Mouse (Mus musculus): Measurements from ENCODE around the gene Phox2a. TPM values are rescaled to one million over a fixed set of nuclear protein-coding genes. Genes with fewer than 3 reads are reported as not detected.
A peak's percentile ranks its signal among the peaks of the same experiment; 100 is the strongest.

The Phox2a gene
- polyA plus RNA-seq (2014; fragmentation: Nextera tagmentation; extraction: Ambion mirVana), result not detected in 2 replicates

DNA sequence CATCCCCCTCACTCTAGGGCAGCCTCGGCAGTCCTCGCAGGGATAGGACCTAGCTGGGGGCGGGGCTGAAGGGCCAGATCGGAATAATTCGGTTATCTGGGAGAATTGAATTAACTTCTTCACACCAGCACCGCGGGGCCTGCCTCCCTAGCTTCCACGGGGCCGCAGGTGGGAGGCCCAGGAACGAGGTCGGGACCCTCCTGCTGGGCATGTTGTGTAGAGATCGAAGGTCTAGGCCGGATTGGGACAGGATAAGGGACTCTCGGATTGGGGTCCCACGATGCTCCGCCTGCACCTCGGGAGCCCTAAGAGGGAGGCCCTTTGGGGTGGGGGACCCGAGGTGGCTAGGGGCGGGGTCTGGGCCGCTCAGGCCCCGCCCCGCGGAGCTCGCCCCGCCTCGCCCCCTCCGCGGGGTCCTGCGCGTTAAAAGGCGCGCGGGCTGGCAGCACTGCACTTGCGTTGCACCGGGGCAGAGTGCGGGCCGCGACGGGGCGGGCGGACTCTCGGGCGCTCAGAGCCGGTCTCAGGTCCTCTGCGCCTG is at the start of gene Phox2a:
Phox2a (plus strand) TSS at position 453 of the 541 bp plus-strand sequence.
- H3K27me3 ChIP-seq (ENCODE audit: control insufficient read depth, insufficient read depth, low read length), result peaks cover 50% of the 10 kb centered on the region
- peak; percentile 37 for DNase-seq (ENCODE audit: low spot score)
- WGBS, result 1% methylated on average over 40 of the region's 45 CpGs
- ATAC-seq (ENCODE audit: insufficient number of reproducible peaks, low FRiP score, low TSS enrichment, low read depth), result no peak
- H3K4me2 ChIP-seq (ENCODE audit: low read depth, severe bottlenecking), result peak within 1 kb of the TSS; percentile 35
- no peaks in the 10 kb centered on the region for H3K36me3 ChIP-seq (ENCODE audit: control insufficient read depth, insufficient read depth, low read length)
- H3K4me3 ChIP-seq (ENCODE audit: low read depth, low read length), result peak within 1 kb of the TSS; percentile 27
- H3K9me3 ChIP-seq (ENCODE audit: control insufficient read depth, low read length), result no peaks in the 10 kb centered on the region
- peaks cover 13% of the 10 kb centered on the region for H3K4me1 ChIP-seq (ENCODE audit: control insufficient read depth, insufficient read depth, low read length)
- H3K9ac ChIP-seq (ENCODE audit: low read length), result no peak within 1 kb of the TSS
- no peak within 1 kb of the TSS for H3K27ac ChIP-seq (replicated peaks; ENCODE audit: low read depth, low read length)

DNA sequence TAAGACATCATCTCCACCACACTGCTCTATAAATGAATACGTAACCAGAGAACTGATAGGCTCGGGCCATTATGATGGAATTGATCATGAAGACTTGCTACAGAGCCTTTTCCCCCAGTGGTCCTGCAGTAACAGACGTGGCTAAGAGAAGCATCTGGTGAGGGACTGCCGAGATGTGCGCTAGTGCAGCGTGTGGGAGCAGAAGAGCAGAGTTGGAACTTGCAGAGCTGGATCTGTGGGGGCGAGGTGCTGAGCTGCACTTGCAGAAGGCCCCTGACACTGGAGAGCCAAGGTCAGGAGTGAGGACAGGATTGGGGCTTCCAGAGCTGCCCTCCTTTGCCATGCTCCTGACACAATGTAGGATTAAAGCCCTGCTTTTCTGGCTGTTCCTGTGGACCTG is 48.1 kb upstream of the Phox2a start:
- no peak overlapping the region for H3K9ac ChIP-seq (ENCODE audit: low read length)
- peaks cover 4% of the 10 kb centered on the region; the same call in 1 of the 2 replicates for H3K4me1 ChIP-seq (ENCODE audit: control insufficient read depth, insufficient read depth, low read length)
- no peak overlapping the region for H3K4me3 ChIP-seq (ENCODE audit: low read depth, low read length)
- DNase-seq (ENCODE audit: low spot score) (no peak), ATAC-seq (ENCODE audit: insufficient number of reproducible peaks, low FRiP score, low TSS enrichment, low read depth) (no peak)
- no peak overlapping the region for H3K27ac ChIP-seq (replicated peaks; ENCODE audit: low read depth, low read length)
- no peaks in the 10 kb centered on the region for H3K27me3 ChIP-seq (ENCODE audit: control insufficient read depth, insufficient read depth, low read length)
- H3K4me2 ChIP-seq (ENCODE audit: low read depth, severe bottlenecking), result no peak overlapping the region
- WGBS, result 81% methylated on average over 7 of the region's 7 CpGs
- no peaks in the 10 kb centered on the region for H3K9me3 ChIP-seq (ENCODE audit: control insufficient read depth, low read length)
- no peaks in the 10 kb centered on the region; the same call in 1 of the 2 replicates for H3K36me3 ChIP-seq (ENCODE audit: control insufficient read depth, insufficient read depth, low read length)

DNA sequence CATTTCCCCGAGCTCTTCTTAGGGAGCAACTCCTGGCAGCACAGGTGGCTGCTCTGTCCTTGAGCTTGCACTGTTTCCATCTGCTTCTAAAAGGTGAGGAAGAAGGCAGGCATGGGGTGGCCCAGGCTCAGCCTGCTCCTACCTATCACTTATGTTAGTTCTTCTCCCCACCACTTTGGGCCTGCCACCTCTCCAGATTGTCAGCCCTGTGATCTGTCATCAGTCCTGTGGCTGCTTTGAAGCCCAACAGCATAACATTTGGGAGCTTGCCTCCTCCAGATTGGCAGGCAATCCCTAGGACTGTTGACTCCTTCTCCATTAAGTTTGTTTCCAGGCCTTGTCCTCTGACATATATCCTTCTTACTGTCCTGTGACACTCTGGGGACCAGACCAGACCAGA is 46.5 kb upstream of the Phox2a start:
- no peak overlapping the region for H3K27ac ChIP-seq (replicated peaks; ENCODE audit: low read depth, low read length)
- WGBS, result 60% methylated on average over 1 of the region's 1 CpGs

DNA sequence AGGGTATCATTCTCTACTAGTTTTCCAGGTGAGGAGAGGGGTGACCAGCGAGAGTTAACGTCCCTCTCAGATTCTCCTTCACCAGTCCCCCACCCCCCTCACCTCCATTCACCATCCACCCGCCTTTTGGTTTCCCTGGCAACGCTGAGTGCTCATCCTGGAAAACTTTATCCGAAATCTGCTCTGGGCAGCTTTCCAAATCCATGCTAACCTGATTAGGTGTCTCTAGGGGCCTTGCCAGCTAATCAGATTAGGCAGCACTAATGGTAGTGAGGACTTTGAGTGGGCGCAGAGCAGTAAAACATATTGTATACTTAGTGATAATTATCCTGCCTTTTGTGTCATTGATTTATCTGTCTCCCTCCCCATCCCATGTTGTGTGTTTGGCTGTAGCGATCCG is 45.4 kb upstream of the Phox2a start:
- Histone ChIP-seq H3K27ac (replicated peaks; ENCODE audit: low read depth, low read length) (no peak overlapping the region), H3K27me3 (ENCODE audit: control insufficient read depth, insufficient read depth, low read length) (no peaks in the 10 kb centered on the region), H3K4me1 (ENCODE audit: control insufficient read depth, insufficient read depth, low read length) (peaks cover 4% of the 10 kb centered on the region; the same call in 1 of the 2 replicates), H3K4me2 (ENCODE audit: low read depth, severe bottlenecking) (no peak overlapping the region), H3K9ac (ENCODE audit: low read length) (no peak overlapping the region), H3K9me3 (ENCODE audit: control insufficient read depth, low read length) (no peaks in the 10 kb centered on the region), H3K36me3 (ENCODE audit: control insufficient read depth, insufficient read depth, low read length) (no peaks in the 10 kb centered on the region; the same call in 1 of the 2 replicates), H3K4me3 (ENCODE audit: low read depth, low read length) (no peak overlapping the region)
- DNase-seq (ENCODE audit: low spot score) (no peak), ATAC-seq (ENCODE audit: insufficient number of reproducible peaks, low FRiP score, low TSS enrichment, low read depth) (no peak)
- whole genome bisulfite sequencing, result 75% methylated on average over 8 of the region's 8 CpGs

More for the DNA sequence above, 46.5 kb upstream of the Phox2a start:
- no peak overlapping the region for H3K4me2 ChIP-seq (ENCODE audit: low read depth, severe bottlenecking)
- DNase-seq (ENCODE audit: low spot score) (no peak), ATAC-seq (ENCODE audit: insufficient number of reproducible peaks, low FRiP score, low TSS enrichment, low read depth) (no peak)
- H3K9ac ChIP-seq (ENCODE audit: low read length), result no peak overlapping the region
- H3K4me3 ChIP-seq (ENCODE audit: low read depth, low read length), result no peak overlapping the region
- no peaks in the 10 kb centered on the region for H3K9me3 ChIP-seq (ENCODE audit: control insufficient read depth, low read length)
- peaks cover 4% of the 10 kb centered on the region; the same call in 1 of the 2 replicates for H3K4me1 ChIP-seq (ENCODE audit: control insufficient read depth, insufficient read depth, low read length)
- H3K27me3 ChIP-seq (ENCODE audit: control insufficient read depth, insufficient read depth, low read length), result no peaks in the 10 kb centered on the region
- no peaks in the 10 kb centered on the region; the same call in 1 of the 2 replicates for H3K36me3 ChIP-seq (ENCODE audit: control insufficient read depth, insufficient read depth, low read length)

DNA sequence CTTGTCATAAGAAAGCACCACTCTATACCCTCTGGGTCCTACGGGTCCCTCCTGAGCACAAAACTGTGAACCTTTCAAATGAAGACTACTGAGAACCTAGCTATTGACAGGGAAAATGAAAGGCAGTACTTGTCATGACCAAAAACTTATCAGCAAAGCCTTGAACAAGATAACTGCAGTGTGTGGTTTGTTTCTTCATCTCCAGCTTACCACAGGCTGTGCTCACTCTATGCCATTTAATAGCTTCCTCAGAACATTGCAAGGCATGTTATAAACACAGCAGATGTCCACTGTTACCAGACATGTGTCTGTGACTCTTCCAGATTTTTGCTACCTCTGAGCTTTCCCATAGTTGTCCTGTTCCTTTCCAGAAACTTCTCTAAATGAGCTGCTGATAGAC is 41.1 kb upstream of the Phox2a start:
- no peak for DNase-seq (ENCODE audit: low spot score)
- 94% methylated on average over 1 of the region's 1 CpGs for WGBS
- H3K27ac ChIP-seq (replicated peaks; ENCODE audit: low read depth, low read length), result no peak overlapping the region
- no peak overlapping the region for H3K4me2 ChIP-seq (ENCODE audit: low read depth, severe bottlenecking)
- H3K9ac ChIP-seq (ENCODE audit: low read length), result no peak overlapping the region
- no peaks in the 10 kb centered on the region for H3K9me3 ChIP-seq (ENCODE audit: control insufficient read depth, low read length)
- no peak overlapping the region for H3K4me3 ChIP-seq (ENCODE audit: low read depth, low read length)
- H3K36me3 ChIP-seq (ENCODE audit: control insufficient read depth, insufficient read depth, low read length), result peaks cover 4% of the 10 kb centered on the region; the same call in 1 of the 2 replicates
- H3K27me3 ChIP-seq (ENCODE audit: control insufficient read depth, insufficient read depth, low read length), result no peaks in the 10 kb centered on the region
- ATAC-seq (ENCODE audit: insufficient number of reproducible peaks, low FRiP score, low TSS enrichment, low read depth), result no peak
- H3K4me1 ChIP-seq (ENCODE audit: control insufficient read depth, insufficient read depth, low read length), result no peaks in the 10 kb centered on the region

DNA sequence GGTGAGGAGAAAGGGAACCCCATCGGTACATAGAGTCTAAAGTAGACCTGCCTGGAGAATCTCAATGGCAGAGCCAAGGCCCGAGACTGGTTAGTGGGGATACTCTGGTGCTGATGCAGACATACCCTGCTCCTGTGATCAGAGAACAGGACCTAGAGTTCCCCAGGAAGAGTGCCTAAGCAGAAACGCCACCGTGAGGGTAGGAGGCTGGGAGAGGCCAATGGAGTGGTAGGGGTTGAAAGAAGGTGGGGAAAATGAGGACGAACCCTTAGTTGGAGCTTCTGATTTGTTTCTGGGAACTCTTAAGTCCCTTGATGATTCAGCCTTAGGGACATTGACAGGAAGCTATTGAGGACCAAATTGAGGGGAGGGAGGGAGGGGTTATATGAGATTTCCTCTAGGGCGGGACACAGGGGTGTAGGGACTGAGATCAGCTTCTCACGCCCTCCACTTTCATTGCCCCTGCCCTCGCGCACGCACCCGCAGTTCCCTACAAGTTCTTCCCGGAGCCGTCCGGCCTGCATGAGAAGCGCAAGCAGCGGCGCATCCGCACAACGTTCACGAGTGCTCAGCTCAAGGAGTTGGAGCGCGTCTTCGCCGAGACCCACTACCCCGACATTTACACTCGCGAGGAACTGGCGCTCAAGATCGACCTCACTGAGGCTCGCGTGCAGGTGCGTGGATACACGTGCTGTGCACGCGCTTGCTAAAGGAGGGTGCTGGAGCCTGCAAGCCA is 2.4 kb downstream of the Phox2a start:
- Histone ChIP-seq H3K36me3 (ENCODE audit: control insufficient read depth, insufficient read depth, low read length) (peaks cover 7% of the 10 kb centered on the region; the same call in 1 of the 2 replicates), H3K4me2 (ENCODE audit: low read depth, severe bottlenecking) (peak overlapping the region; percentile 82), H3K9me3 (ENCODE audit: control insufficient read depth, low read length) (no peaks in the 10 kb centered on the region), H3K4me1 (ENCODE audit: control insufficient read depth, insufficient read depth, low read length) (peaks cover 19% of the 10 kb centered on the region), H3K9ac (ENCODE audit: low read length) (no peak overlapping the region), H3K27ac (replicated peaks; ENCODE audit: low read depth, low read length) (no peak overlapping the region), H3K4me3 (ENCODE audit: low read depth, low read length) (peak overlapping the region; percentile 29; the same call in 1 of the 2 replicates), H3K27me3 (ENCODE audit: control insufficient read depth, insufficient read depth, low read length) (peaks cover 50% of the 10 kb centered on the region)
- 4% methylated on average over 35 of the region's 35 CpGs for WGBS
- peak; percentile 49 for DNase-seq (ENCODE audit: low spot score)
- no peak for ATAC-seq (ENCODE audit: insufficient number of reproducible peaks, low FRiP score, low TSS enrichment, low read depth)

DNA sequence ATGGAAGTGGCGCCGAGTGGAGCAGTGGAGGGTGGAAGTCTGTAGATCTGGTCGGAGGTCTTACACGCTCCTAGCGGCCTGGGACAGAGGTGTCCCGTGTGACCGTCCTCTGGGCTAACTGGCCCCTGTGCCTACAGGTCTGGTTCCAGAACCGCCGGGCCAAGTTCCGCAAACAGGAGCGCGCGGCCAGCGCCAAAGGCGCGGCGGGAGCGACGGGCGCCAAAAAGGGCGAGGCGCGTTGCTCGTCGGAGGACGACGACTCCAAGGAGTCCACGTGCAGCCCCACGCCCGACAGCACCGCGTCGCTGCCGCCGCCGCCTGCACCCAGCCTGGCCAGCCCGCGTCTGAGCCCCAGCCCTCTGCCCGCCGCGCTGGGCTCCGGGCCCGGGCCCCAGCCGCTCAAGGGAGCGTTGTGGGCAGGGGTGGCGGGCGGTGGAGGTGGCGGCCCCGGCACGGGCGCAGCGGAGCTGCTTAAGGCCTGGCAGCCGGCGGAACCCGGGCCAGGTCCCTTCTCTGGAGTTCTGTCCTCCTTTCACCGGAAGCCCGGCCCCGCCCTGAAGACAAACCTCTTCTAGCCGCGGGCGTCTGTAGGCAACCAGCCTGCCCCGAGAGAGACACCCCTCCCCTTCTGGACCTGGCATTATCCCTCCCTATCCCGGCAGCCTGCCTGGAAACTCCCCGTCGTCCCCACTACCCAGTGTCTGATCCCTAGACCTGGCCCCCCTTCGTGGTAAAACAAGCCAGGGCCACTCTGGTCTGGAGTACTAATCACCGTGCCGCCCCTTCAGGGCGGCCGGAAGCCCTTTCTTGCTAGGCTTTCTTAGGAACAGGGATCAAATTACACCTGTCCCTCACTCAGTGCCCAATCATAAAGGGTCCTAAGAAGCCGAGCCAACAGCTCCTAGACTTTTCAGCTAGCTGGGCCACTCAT is 3.7 kb downstream of the Phox2a start:
- Histone ChIP-seq H3K36me3 (ENCODE audit: control insufficient read depth, insufficient read depth, low read length) (peaks cover 16% of the 10 kb centered on the region; the same call in 1 of the 2 replicates), H3K9ac (ENCODE audit: low read length) (peak overlapping the region; percentile 47), H3K4me1 (ENCODE audit: control insufficient read depth, insufficient read depth, low read length) (peaks cover 19% of the 10 kb centered on the region), H3K4me2 (ENCODE audit: low read depth, severe bottlenecking) (peak overlapping the region; percentile 82), H3K27ac (replicated peaks; ENCODE audit: low read depth, low read length) (peak overlapping the region; percentile 38), H3K4me3 (ENCODE audit: low read depth, low read length) (peak overlapping the region; percentile 29), H3K27me3 (ENCODE audit: control insufficient read depth, insufficient read depth, low read length) (peaks cover 46% of the 10 kb centered on the region), H3K9me3 (ENCODE audit: control insufficient read depth, low read length) (no peaks in the 10 kb centered on the region)
- WGBS, result under 1% methylated on average over 65 of the region's 71 CpGs
- ATAC-seq (ENCODE audit: insufficient number of reproducible peaks, low FRiP score, low TSS enrichment, low read depth) (peak; percentile 88), DNase-seq (ENCODE audit: low spot score) (peak; percentile 86)
